Mouse (Mus musculus): Measurements from ENCODE around the gene P2ry12. TPM values are rescaled to one million over a fixed set of nuclear protein-coding genes. Genes with fewer than 3 reads are reported as not detected.

The P2ry12 gene
- total and polyA plus RNA-seq, 2 experiments from 2014 or later = 9.9 to 15.6 TPM

- H3K4me1 ChIP-seq (ENCODE audit: insufficient read depth, low read length) = no peaks in the 10 kb centered on the region
- no peak overlapping the region for H3K9ac ChIP-seq (replicated peaks; ENCODE audit: low read length, poor library complexity, severe bottlenecking)
- ATAC-seq (ENCODE audit: low FRiP score) = no peak
- no peak for TF ChIP-seq CTCF (IDR thresholded peaks at IDR 0.05)
- H3K36me3 ChIP-seq (ENCODE audit: insufficient read depth, low read length) = peaks cover 14% of the 10 kb centered on the region
- no peaks in the 10 kb centered on the region for H3K9me3 ChIP-seq (ENCODE audit: low read length)
- no peak overlapping the region for H3K4me2 ChIP-seq (ENCODE audit: low read depth, low read length, poor library complexity, severe bottlenecking)
- no peak overlapping the region for H3K4me3 ChIP-seq (ENCODE audit: low read depth, low read length)
- whole genome bisulfite sequencing = 89% methylated on average over 3 of the region's 3 CpGs
- no peak overlapping the region for H3K27ac ChIP-seq (ENCODE audit: low read depth, low read length)
- no peaks in the 10 kb centered on the region for H3K27me3 ChIP-seq (ENCODE audit: insufficient read depth, low read length)
- DNase-seq (ENCODE audit: low spot score) = no peak
Measured at GRCm38 (mm10) chr3:59263988-59264387, 1.3 kb upstream of the P2ry12 start.

DNA sequence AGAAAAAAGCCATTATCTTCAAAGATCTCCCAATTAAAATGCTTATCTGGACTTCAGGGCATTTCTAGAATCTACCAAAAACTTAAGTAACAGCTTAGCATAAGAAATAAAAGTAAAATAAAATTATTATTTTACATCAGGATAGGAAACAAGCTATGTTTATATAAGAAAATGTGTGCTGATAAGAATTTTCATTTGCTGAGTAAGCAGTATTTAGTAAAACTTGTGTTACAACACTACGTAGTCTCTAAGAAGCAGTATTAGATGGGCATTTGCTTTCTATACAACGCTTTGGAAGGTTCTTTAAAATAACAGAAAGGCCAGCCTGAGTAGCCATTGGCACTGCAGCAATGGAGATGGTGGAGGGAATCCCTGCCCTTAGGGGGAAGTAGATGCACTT, 746 bp upstream of the P2ry12 start:
- peaks cover 14% of the 10 kb centered on the region for H3K36me3 ChIP-seq (ENCODE audit: insufficient read depth, low read length)
- no peak overlapping the region for H3K27ac ChIP-seq (ENCODE audit: low read depth, low read length)
- TF ChIP-seq CTCF (IDR thresholded peaks at IDR 0.05) = no peak
- H3K4me2 ChIP-seq (ENCODE audit: low read depth, low read length, poor library complexity, severe bottlenecking) = no peak overlapping the region
- 91% methylated on average over 2 of the region's 2 CpGs for WGBS
- H3K4me1 ChIP-seq (ENCODE audit: insufficient read depth, low read length) = no peaks in the 10 kb centered on the region
- no peak for ATAC-seq (ENCODE audit: low FRiP score)
- no peak overlapping the region for H3K9ac ChIP-seq (replicated peaks; ENCODE audit: low read length, poor library complexity, severe bottlenecking)
- DNase-seq (ENCODE audit: low spot score) = no peak
- no peaks in the 10 kb centered on the region for H3K9me3 ChIP-seq (ENCODE audit: low read length)
- no peaks in the 10 kb centered on the region for H3K27me3 ChIP-seq (ENCODE audit: insufficient read depth, low read length)
- no peak overlapping the region for H3K4me3 ChIP-seq (ENCODE audit: low read depth, low read length)

GRCm38 (mm10) chr3:59261709-59262472, 780 bp downstream of the P2ry12 start:
- ATAC-seq (ENCODE audit: low FRiP score) (no peak), DNase-seq (ENCODE audit: low spot score) (no peak)
- Histone ChIP-seq H3K36me3 (ENCODE audit: insufficient read depth, low read length) (peaks cover 21% of the 10 kb centered on the region), H3K4me3 (ENCODE audit: low read depth, low read length) (no peak overlapping the region), H3K27me3 (ENCODE audit: insufficient read depth, low read length) (no peaks in the 10 kb centered on the region), H3K9me3 (ENCODE audit: low read length) (no peaks in the 10 kb centered on the region), H3K4me1 (ENCODE audit: insufficient read depth, low read length) (no peaks in the 10 kb centered on the region), H3K9ac (replicated peaks; ENCODE audit: low read length, poor library complexity, severe bottlenecking) (no peak overlapping the region), H3K27ac (ENCODE audit: low read depth, low read length) (no peak overlapping the region), H3K4me2 (ENCODE audit: low read depth, low read length, poor library complexity, severe bottlenecking) (no peak overlapping the region)
- whole genome bisulfite sequencing = 36% methylated on average over 9 of the region's 9 CpGs
- no peak for TF ChIP-seq CTCF (IDR thresholded peaks at IDR 0.05)

DNA sequence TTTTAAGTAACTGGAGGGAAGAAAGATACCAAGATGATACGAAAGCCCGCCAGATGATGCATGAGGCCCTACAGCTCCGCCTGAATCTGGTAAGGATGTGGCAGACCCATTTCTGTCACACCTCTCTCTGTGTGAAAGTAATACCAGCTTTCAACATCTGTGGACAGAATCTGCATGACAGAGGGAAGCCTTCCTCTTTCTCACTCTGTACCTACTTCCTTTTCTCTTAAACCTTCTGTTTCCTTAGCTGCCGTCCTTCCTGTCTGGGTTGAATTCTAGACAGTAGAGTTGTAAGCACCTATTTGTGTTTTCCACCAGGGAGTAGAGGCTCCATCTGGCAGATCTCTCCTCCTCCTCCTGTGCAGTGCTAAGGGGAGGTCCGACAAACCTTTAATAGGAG, 1.9 kb downstream of the P2ry12 start:
- TF ChIP-seq CTCF (IDR thresholded peaks at IDR 0.05) = no peak
- ATAC-seq (ENCODE audit: low FRiP score) = no peak
- no peaks in the 10 kb centered on the region for H3K4me1 ChIP-seq (ENCODE audit: insufficient read depth, low read length)
- H3K27me3 ChIP-seq (ENCODE audit: insufficient read depth, low read length) = no peaks in the 10 kb centered on the region
- no peak overlapping the region for H3K27ac ChIP-seq (ENCODE audit: low read depth, low read length)
- no peak overlapping the region for H3K4me3 ChIP-seq (ENCODE audit: low read depth, low read length)
- H3K4me2 ChIP-seq (ENCODE audit: low read depth, low read length, poor library complexity, severe bottlenecking) = no peak overlapping the region
- H3K9me3 ChIP-seq (ENCODE audit: low read length) = no peaks in the 10 kb centered on the region
- no peak overlapping the region for H3K9ac ChIP-seq (replicated peaks; ENCODE audit: low read length, poor library complexity, severe bottlenecking)
- peaks cover 21% of the 10 kb centered on the region for H3K36me3 ChIP-seq (ENCODE audit: insufficient read depth, low read length)
- WGBS = 74% methylated on average over 5 of the region's 5 CpGs
- no peak for DNase-seq (ENCODE audit: low spot score)

- H3K4me2 ChIP-seq (ENCODE audit: low read depth, low read length, poor library complexity, severe bottlenecking) = no peak overlapping the region
- H3K9ac ChIP-seq (replicated peaks; ENCODE audit: low read length, poor library complexity, severe bottlenecking) = no peak overlapping the region
- peaks cover 18% of the 10 kb centered on the region; the same call in 1 of the 2 replicates for H3K36me3 ChIP-seq (ENCODE audit: insufficient read depth, low read length)
- no peaks in the 10 kb centered on the region for H3K4me1 ChIP-seq (ENCODE audit: insufficient read depth, low read length)
- H3K27ac ChIP-seq (ENCODE audit: low read depth, low read length) = no peak overlapping the region
- no peak overlapping the region for H3K4me3 ChIP-seq (ENCODE audit: low read depth, low read length)
- H3K27me3 ChIP-seq (ENCODE audit: insufficient read depth, low read length) = no peaks in the 10 kb centered on the region
- WGBS = 89% methylated on average over 20 of the region's 20 CpGs
- TF ChIP-seq CTCF (IDR thresholded peaks at IDR 0.05) = no peak
- DNase-seq (ENCODE audit: low spot score) = no peak
- no peaks in the 10 kb centered on the region for H3K9me3 ChIP-seq (ENCODE audit: low read length)
- ATAC-seq (ENCODE audit: low FRiP score) = no peak
Measured at GRCm38 (mm10) chr3:59257740-59258664, 4.7 kb downstream of the P2ry12 start.

- Histone ChIP-seq H3K27ac (ENCODE audit: low read depth, low read length) (no peak overlapping the region), H3K9ac (replicated peaks; ENCODE audit: low read length, poor library complexity, severe bottlenecking) (no peak overlapping the region), H3K4me3 (ENCODE audit: low read depth, low read length) (no peak overlapping the region), H3K36me3 (ENCODE audit: insufficient read depth, low read length) (peaks cover 5% of the 10 kb centered on the region; the same call in 1 of the 2 replicates), H3K27me3 (ENCODE audit: insufficient read depth, low read length) (no peaks in the 10 kb centered on the region), H3K9me3 (ENCODE audit: low read length) (no peaks in the 10 kb centered on the region), H3K4me2 (ENCODE audit: low read depth, low read length, poor library complexity, severe bottlenecking) (no peak overlapping the region), H3K4me1 (ENCODE audit: insufficient read depth, low read length) (no peaks in the 10 kb centered on the region)
- 98% methylated on average over 1 of the region's 1 CpGs for WGBS
- ATAC-seq (ENCODE audit: low FRiP score) (no peak), DNase-seq (ENCODE audit: low spot score) (no peak)
- TF ChIP-seq CTCF (IDR thresholded peaks at IDR 0.05) = no peak
Measured at GRCm38 (mm10) chr3:59250454-59250853, 12.2 kb downstream of the P2ry12 start.
